Mouse (Mus musculus): ENCODE data around the gene Osbpl7. TPM values are rescaled to one million over a fixed set of nuclear protein-coding genes. Genes with fewer than 3 reads are reported as not detected.

The Osbpl7 gene
- polyA plus RNA-seq, 1 experiment from 2014 or later = 9.1 TPM

DNA sequence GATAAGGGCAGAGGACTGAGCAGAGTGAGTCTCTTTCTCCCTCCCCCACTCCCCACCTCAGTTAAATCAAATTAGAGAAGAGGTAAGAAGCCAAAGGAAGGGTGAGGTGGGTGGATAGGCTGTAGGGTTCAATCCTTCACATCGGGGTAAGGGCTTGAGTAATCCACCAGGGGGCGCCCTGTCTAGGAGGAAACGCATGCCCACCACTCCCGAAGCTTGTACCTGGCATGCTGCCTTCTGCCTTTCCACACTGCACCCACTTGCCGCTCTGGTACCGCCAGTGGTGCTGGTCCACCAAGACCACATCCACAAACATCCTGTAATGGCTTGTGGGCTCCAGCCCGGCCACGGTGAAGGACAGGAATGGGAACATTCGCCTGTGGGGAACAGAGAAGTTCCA lies 51.3 kb downstream of the Osbpl7 start:
- no peak overlapping the region for H3K27ac ChIP-seq
- no peaks in the 10 kb centered on the region for H3K36me3 ChIP-seq
- ATAC-seq = no peak
- peaks cover 4% of the 10 kb centered on the region; the same call in 1 of the 2 replicates for H3K4me1 ChIP-seq (replicated peaks)
- H3K4me3 ChIP-seq (replicated peaks) = no peak overlapping the region
- no peak overlapping the region for H3K9ac ChIP-seq
- WGBS = 18% methylated on average over 9 of the region's 9 CpGs
- H3K9me3 ChIP-seq = no peaks in the 10 kb centered on the region
- no peak overlapping the region for H3K4me2 ChIP-seq (replicated peaks)
- H3K27me3 ChIP-seq (replicated peaks) = peaks cover 30% of the 10 kb centered on the region

DNA sequence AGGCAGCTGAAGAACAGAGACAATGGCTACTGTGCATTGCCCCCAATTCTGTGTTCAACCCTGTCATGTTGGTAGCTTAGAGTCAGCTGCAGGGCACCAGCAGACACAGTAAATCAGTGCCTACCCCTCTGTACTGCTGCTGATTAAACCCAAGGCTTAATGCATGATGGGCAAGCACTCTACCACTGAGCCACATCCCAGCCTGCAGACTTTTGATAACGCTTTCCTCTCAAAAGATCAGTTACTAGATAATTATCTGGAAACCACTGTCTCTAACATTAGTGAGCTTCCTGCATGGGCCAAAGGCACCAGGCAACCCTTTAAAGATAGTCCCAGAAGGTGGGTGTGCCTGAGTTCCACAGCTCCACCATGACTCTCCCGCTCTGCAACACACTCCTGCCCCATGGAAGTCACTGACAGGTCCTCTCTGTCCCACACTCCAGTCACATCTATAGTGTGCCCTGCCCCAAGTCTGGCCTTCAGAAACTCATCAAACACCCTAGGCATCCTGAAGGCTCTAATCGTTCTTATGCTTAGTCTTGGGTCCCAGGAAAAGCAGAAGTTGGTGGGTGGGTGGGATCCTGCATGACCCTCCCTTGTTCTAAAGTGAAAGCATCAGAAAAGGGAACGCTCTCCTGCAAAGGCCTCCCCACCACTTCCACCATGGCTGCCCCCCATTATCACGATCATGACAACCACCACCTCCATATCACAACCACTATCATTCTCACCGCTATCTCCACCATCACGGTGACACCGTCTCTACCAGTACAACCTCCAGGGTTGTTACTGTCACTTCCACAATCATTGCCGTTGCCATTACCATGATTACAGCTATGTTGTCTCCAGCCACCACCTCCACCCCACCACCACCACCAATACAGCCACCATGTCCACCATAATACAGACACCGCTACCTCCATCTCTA lies 53.0 kb downstream of the Osbpl7 start:
- Histone ChIP-seq H3K9ac (no peak overlapping the region), H3K27me3 (replicated peaks) (peaks cover 17% of the 10 kb centered on the region), H3K4me3 (replicated peaks) (no peak overlapping the region), H3K4me1 (replicated peaks) (peaks cover 4% of the 10 kb centered on the region; the same call in 1 of the 2 replicates), H3K36me3 (no peaks in the 10 kb centered on the region), H3K9me3 (no peaks in the 10 kb centered on the region), H3K4me2 (replicated peaks) (no peak overlapping the region), H3K27ac (no peak overlapping the region)
- WGBS = 89% methylated on average over 10 of the region's 10 CpGs
- ATAC-seq = no peak

DNA sequence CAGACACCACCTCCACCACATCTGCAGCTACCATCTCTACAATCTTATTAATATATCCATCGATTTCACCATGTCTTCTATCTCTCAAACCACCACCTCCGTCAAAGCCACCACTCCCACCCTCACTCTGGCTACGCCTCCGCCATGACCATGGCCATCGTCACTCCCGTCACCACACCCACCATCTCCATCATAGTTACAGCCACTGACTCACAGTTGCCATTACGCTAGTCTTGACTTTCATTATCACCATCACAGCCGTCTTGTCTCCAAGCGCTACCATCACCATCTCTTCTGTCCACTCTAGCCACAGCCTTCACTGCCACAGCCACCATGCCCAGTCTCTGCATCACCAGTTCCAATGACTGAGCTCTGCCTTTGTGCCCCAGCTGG lies 53.7 kb downstream of the Osbpl7 start:
- Histone ChIP-seq H3K4me1 (replicated peaks) (no peaks in the 10 kb centered on the region), H3K27me3 (replicated peaks) (peaks cover 10% of the 10 kb centered on the region), H3K27ac (no peak overlapping the region), H3K9ac (no peak overlapping the region), H3K36me3 (no peaks in the 10 kb centered on the region), H3K9me3 (no peaks in the 10 kb centered on the region), H3K4me3 (replicated peaks) (no peak overlapping the region), H3K4me2 (replicated peaks) (no peak overlapping the region)
- ATAC-seq = no peak
- WGBS = 92% methylated on average over 9 of the region's 9 CpGs

DNA sequence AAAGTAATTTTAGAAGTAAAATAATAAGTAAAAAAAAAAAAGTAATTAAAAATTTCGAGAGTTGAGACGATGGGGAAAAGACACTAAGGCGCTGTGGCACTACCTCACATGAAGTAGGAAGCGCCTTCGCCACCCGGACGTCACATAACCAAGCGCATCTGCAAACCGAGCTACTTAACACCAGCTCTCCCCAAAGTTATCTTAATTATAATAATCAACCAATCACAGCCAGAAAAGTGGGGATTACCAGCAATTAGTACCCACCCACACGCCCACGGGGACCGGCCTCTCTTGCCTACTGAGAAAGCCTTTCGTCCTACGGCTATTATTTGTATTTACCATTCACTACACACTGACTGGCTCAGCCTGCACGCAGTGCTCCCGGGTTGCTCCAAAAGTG lies 58.5 kb downstream of the Osbpl7 start:
- no peaks in the 10 kb centered on the region for H3K4me1 ChIP-seq (replicated peaks)
- H3K27me3 ChIP-seq (replicated peaks) = peaks cover 15% of the 10 kb centered on the region
- H3K36me3 ChIP-seq = no peaks in the 10 kb centered on the region
- no peak overlapping the region for H3K4me3 ChIP-seq (replicated peaks)
- no peaks in the 10 kb centered on the region for H3K9me3 ChIP-seq
- 77% methylated on average over 16 of the region's 16 CpGs for WGBS
- H3K4me2 ChIP-seq (replicated peaks) = no peak overlapping the region
- no peak overlapping the region for H3K27ac ChIP-seq
- H3K9ac ChIP-seq = no peak overlapping the region
- ATAC-seq = no peak

DNA sequence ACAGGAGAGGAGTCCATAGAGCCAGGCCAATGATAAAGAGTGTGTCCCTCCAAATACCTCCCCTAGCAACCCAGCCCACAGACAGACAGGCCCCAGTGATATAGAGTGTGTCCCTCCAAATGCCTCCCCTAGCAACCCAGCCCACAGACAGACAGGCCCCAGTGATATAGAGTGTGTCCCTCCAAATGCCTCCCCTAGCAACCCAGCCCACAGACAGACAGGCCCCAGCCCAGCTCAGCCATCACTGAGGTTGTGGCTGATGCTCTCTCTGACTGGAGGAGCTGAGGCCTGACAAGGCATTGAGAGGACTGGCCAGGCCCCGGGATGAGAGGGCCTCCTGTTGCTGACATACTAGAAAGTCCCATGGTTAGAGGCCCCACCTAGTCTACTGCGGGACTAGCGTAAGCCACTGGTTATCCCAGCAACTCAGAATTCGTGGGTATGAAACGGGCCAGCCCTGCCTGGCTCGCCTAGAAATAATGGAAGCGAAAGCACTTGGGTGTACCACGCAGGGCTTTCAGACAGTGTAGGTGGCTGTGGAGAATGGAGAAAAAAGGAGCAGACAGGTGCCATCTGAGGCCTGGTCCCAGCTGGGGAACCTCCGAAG lies 62.2 kb downstream of the Osbpl7 start:
- H3K36me3 ChIP-seq = no peaks in the 10 kb centered on the region
- no peak for ATAC-seq
- no peak overlapping the region for H3K4me2 ChIP-seq (replicated peaks)
- H3K4me1 ChIP-seq (replicated peaks) = peaks cover 15% of the 10 kb centered on the region
- H3K4me3 ChIP-seq (replicated peaks) = no peak overlapping the region
- peaks cover 50% of the 10 kb centered on the region for H3K27me3 ChIP-seq (replicated peaks)
- H3K27ac ChIP-seq = no peak overlapping the region
- H3K9me3 ChIP-seq = no peaks in the 10 kb centered on the region
- no peak overlapping the region for H3K9ac ChIP-seq
- WGBS = 82% methylated on average over 9 of the region's 9 CpGs

DNA sequence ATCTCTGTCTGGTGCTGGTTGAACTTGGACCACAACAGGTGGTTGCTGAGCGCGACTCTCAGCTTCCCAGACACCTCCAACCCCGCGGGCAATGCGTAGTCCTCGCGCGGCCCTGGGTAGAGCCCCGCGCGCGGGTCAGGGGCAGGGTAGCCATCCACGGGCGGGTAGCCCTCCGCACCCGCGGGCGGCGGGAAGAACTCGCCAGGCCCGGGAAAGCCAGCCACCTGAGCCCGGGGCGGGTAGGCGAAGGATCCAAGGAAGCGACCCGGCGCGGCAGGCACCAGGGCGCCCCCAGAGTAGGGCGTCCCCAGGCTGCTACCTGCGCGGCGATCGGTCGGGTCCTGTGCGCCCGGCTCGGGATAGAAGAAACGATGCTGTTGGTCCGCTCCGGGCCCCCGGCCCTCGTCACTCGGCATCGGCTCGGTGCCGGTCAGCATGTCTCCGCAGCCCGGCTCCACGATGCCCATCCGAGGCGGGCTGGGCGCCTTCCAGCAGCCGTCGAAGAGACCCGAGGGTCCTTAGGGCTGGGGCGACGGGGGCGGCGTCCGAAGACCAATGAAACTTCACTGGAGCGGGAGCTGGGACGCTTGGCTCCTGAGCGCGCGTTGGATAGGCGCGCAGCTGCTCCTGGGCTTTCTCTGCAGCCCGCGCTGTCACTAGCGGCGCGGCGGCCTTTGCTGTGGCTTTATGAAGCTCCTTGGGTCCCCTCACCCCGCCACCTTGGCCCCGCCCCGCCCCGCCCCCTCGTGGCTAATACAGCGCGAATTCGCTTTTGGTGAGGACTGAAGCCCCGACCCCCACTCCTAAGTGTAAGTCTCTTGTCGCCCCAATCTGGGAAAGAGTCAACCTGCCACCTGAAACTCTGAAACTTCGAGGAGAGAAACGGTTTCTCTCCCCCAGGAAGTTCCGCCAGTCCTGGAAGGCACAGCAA lies 64.5 kb downstream of the Osbpl7 start, which contains the start of gene Tbx21:
Gene Tbx21, minus strand, starts transcription at position 661 of the 931 bp plus-strand sequence.
- Histone ChIP-seq H3K4me3 (replicated peaks) (peak within 1 kb of the TSS; percentile 39), H3K9ac (peak within 1 kb of the TSS; percentile 9), H3K9me3 (no peaks in the 10 kb centered on the region), H3K4me1 (replicated peaks) (peaks cover 15% of the 10 kb centered on the region), H3K4me2 (replicated peaks) (peak within 1 kb of the TSS; percentile 76), H3K27me3 (replicated peaks) (peaks cover 63% of the 10 kb centered on the region), H3K27ac (no peak within 1 kb of the TSS), H3K36me3 (no peaks in the 10 kb centered on the region)
- 0 out of 2 replicates have a peak, but pooled peaks have one; percentile 23 for ATAC-seq
- WGBS = under 1% methylated on average over 87 of the region's 87 CpGs

DNA sequence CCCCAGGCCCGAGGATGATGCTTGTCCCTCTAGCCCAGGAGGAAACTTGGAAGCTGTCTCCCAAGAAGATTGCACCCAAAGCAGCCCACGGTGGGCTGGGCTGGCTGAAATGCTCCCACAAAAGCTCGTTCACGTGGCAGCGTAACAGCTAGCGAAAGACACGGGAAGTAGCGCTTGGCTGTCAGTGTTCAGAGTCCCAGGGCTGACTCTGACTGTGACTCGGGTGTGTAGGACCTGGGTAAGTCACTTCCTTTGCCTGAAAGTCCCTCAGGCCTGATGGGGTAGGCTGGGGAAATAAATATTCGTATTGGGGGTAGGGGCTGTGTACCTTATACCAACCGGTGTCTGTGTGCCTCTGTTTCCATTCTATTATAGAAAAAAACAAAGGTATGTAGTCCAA lies 65.4 kb downstream of the Osbpl7 start:
- Histone ChIP-seq H3K9me3 (no peaks in the 10 kb centered on the region), H3K4me1 (replicated peaks) (peaks cover 15% of the 10 kb centered on the region), H3K9ac (no peak overlapping the region), H3K4me2 (replicated peaks) (peak overlapping the region; percentile 76), H3K27me3 (replicated peaks) (peaks cover 63% of the 10 kb centered on the region), H3K4me3 (replicated peaks) (0 out of 2 replicates have a peak overlapping the region, but pooled peaks have one; percentile 39), H3K36me3 (no peaks in the 10 kb centered on the region), H3K27ac (no peak overlapping the region)
- 9% methylated on average over 11 of the region's 11 CpGs for WGBS
- ATAC-seq = no peak

Other genes with a start within 250 kb of the Osbpl7 start
- 50.4 and 52.6 TPM in 2 replicates for gene Nfe2l1, start 220.7 kb upstream of the Osbpl7 start, polyA plus RNA-seq (2015; fragmentation: Nextera tagmentation; extraction: Ambion mirVana)
- gene Copz2, start 200.8 kb upstream of the Osbpl7 start, polyA plus RNA-seq (2015; fragmentation: Nextera tagmentation; extraction: Ambion mirVana) = 93.5 and 94.6 TPM in 2 replicates
- 64.2 and 66.7 TPM in 2 replicates for gene Cdk5rap3, start 134.1 kb upstream of the Osbpl7 start, polyA plus RNA-seq (2015; fragmentation: Nextera tagmentation; extraction: Ambion mirVana)
- gene Prr15l, start 122.5 kb upstream of the Osbpl7 start, polyA plus RNA-seq (2015; fragmentation: Nextera tagmentation; extraction: Ambion mirVana) = 84.7 and 86.9 TPM in 2 replicates
- gene Pnpo, start 106.6 kb upstream of the Osbpl7 start, polyA plus RNA-seq (2015; fragmentation: Nextera tagmentation; extraction: Ambion mirVana) = 81.9 and 92.8 TPM in 2 replicates
- 13.3 and 15.1 TPM in 2 replicates for gene Sp2, start 67.7 kb upstream of the Osbpl7 start, polyA plus RNA-seq (2015; fragmentation: Nextera tagmentation; extraction: Ambion mirVana)
- 0.29 and 0.30 TPM in 2 replicates for gene Sp6, start 37.2 kb upstream of the Osbpl7 start, polyA plus RNA-seq (2015; fragmentation: Nextera tagmentation; extraction: Ambion mirVana)
- gene Scrn2, start 20.7 kb upstream of the Osbpl7 start, polyA plus RNA-seq (2015; fragmentation: Nextera tagmentation; extraction: Ambion mirVana) = 18.1 and 21.9 TPM in 2 replicates
- gene Lrrc46, start 9.2 kb upstream of the Osbpl7 start, polyA plus RNA-seq (2015; fragmentation: Nextera tagmentation; extraction: Ambion mirVana) = 0.40 and 0.45 TPM in 2 replicates
- 86.9 and 88.7 TPM in 2 replicates for gene Mrpl10, start 9.1 kb upstream of the Osbpl7 start, polyA plus RNA-seq (2015; fragmentation: Nextera tagmentation; extraction: Ambion mirVana)
- 0.24 and 0.25 TPM in 2 replicates for gene Tbx21, start 64.7 kb downstream of the Osbpl7 start, polyA plus RNA-seq (2015; fragmentation: Nextera tagmentation; extraction: Ambion mirVana)
- gene Tbkbp1, start 100.9 kb downstream of the Osbpl7 start, polyA plus RNA-seq (2015; fragmentation: Nextera tagmentation; extraction: Ambion mirVana) = 3.8 and 4.2 TPM in 2 replicates
- 49.2 and 49.4 TPM in 2 replicates for gene Kpnb1, start 137.3 kb downstream of the Osbpl7 start, polyA plus RNA-seq (2015; fragmentation: Nextera tagmentation; extraction: Ambion mirVana)
- gene Npepps, start 230.0 kb downstream of the Osbpl7 start, polyA plus RNA-seq (2015; fragmentation: Nextera tagmentation; extraction: Ambion mirVana) = 77.3 and 84.1 TPM in 2 replicates

Data from intestine, embryonic 15.5 days (tissue).